Mouse (Mus musculus): ENCODE measurements around the gene Smoc2. TPM values are rescaled to one million over a fixed set of nuclear protein-coding genes. Genes with fewer than 3 reads are reported as not detected.

The Smoc2 gene
- polyA plus RNA-seq, 1 experiment from 2014 or later, result 184 TPM

DNA sequence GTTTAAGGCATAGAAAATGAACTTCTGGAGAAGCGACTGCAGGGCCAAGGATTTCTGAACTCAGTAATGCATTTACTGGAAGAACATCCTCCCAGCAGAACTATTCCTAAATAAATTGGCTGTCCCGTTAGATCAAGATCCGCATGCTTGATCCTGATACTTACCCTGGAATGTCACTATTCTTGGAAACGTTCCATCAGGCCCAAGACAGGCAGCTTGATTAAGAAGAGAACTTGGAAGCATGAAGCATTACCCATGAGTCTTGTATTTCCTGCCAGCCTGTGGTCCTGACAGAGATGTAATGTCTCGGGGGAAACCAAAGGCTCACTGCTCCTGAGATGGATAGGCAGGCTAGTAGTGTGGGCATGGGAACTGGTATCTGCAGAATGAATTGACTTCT, 115.6 kb downstream of the Smoc2 start:
- Histone ChIP-seq H3K27ac (ENCODE audit: low read depth) (no peak overlapping the region), H3K4me3 (ENCODE audit: low read depth, low read length) (no peak overlapping the region), H3K36me3 (ENCODE audit: control insufficient read depth, insufficient read depth, low read length) (no peaks in the 10 kb centered on the region), H3K9ac (ENCODE audit: low read length) (no peak overlapping the region), H3K9me3 (ENCODE audit: control insufficient read depth, low read length) (no peaks in the 10 kb centered on the region), H3K4me1 (replicated peaks; ENCODE audit: control insufficient read depth, insufficient read depth, low read length) (peaks cover 8% of the 10 kb centered on the region; the same call in 1 of the 2 replicates), H3K4me2 (ENCODE audit: low read length) (no peak overlapping the region), H3K27me3 (replicated peaks; ENCODE audit: control insufficient read depth, insufficient read depth, low read length) (no peaks in the 10 kb centered on the region)
- no peak for DNase-seq (ENCODE audit: low spot score)
- no peak for ATAC-seq (replicated peaks; ENCODE audit: low FRiP score, low TSS enrichment, low read depth)
- 67% methylated on average over 5 of the region's 5 CpGs for WGBS

- Histone ChIP-seq H3K27ac (ENCODE audit: low read depth) (no peak overlapping the region), H3K9me3 (ENCODE audit: control insufficient read depth, low read length) (no peaks in the 10 kb centered on the region), H3K9ac (ENCODE audit: low read length) (no peak overlapping the region), H3K4me1 (replicated peaks; ENCODE audit: control insufficient read depth, insufficient read depth, low read length) (peaks cover 5% of the 10 kb centered on the region; the same call in 1 of the 2 replicates), H3K27me3 (replicated peaks; ENCODE audit: control insufficient read depth, insufficient read depth, low read length) (no peaks in the 10 kb centered on the region), H3K4me2 (ENCODE audit: low read length) (no peak overlapping the region), H3K4me3 (ENCODE audit: low read depth, low read length) (no peak overlapping the region), H3K36me3 (ENCODE audit: control insufficient read depth, insufficient read depth, low read length) (no peaks in the 10 kb centered on the region)
- WGBS, result 38% methylated on average over 5 of the region's 5 CpGs
- peak; percentile 70 for ATAC-seq (replicated peaks; ENCODE audit: low FRiP score, low TSS enrichment, low read depth)
- DNase-seq (ENCODE audit: low spot score), result peak; percentile 71
Measured at GRCm38 (mm10) chr17:14397456-14397855, 118.2 kb downstream of the Smoc2 start.

DNA sequence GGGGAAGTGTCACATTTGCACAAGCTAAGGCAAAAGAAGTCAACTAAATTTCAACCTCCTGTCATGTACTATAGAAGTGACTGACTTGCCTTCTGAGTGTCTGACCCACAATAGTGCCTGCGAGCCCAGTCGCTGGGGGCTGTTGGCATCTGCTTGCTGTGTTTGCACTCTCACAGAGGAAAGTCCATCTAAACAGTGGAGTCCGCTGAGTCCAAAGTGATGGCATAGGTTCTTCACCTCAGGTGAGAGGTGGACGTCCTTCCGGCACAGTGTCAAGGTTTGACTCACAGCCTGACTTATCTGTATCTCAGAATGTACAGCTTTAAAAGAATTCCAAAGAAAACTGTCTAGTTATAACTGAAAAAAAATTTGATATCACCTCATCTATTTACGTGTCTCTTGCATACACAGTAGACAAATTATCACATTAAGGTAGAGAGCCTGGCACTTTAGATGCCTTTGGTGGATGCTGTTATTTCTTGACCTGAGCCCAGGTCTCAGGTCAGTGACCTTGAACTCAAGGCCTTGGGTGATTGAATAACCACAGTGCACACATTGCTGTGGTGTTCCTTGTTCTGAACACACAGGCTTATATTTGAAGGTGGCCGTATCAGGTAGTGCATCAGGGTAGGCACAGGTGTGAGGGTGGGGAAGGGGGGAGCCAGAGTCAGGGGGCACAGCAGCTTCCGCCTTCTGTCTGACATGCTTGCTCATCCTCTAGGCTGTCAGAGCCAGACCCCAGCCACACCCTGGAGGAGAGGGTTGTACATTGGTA, 119.5 kb downstream of the Smoc2 start:
- no peak for DNase-seq (ENCODE audit: low spot score)
- no peak overlapping the region for H3K4me3 ChIP-seq (ENCODE audit: low read depth, low read length)
- H3K9me3 ChIP-seq (ENCODE audit: control insufficient read depth, low read length), result no peaks in the 10 kb centered on the region
- H3K27me3 ChIP-seq (replicated peaks; ENCODE audit: control insufficient read depth, insufficient read depth, low read length), result no peaks in the 10 kb centered on the region
- no peak overlapping the region for H3K4me2 ChIP-seq (ENCODE audit: low read length)
- no peak overlapping the region for H3K9ac ChIP-seq (ENCODE audit: low read length)
- no peak for ATAC-seq (replicated peaks; ENCODE audit: low FRiP score, low TSS enrichment, low read depth)
- WGBS, result 83% methylated on average over 8 of the region's 8 CpGs
- H3K27ac ChIP-seq (ENCODE audit: low read depth), result no peak overlapping the region
- H3K36me3 ChIP-seq (ENCODE audit: control insufficient read depth, insufficient read depth, low read length), result no peaks in the 10 kb centered on the region
- H3K4me1 ChIP-seq (replicated peaks; ENCODE audit: control insufficient read depth, insufficient read depth, low read length), result peaks cover 5% of the 10 kb centered on the region; the same call in 1 of the 2 replicates

DNA sequence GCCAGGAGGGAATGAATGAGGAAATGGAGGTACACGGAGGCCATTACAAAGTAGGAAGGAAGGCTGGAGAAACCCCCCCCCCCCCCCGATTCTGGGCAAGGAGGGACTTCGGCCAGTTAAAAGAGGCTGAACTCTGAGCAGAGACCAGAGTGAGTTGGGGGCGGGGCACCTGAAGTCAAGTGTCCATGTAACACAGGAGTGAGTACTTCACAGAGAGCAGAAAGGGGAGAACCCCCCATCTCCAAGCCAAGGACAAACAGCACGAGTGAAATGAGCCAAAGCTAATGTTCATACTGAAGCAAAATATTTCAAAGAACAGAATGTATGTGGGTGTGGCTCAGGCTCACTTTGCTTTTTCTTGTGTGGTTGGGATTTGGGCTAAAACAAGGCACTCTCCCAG, 121.7 kb downstream of the Smoc2 start:
- no peak overlapping the region for H3K4me3 ChIP-seq (ENCODE audit: low read depth, low read length)
- WGBS, result 65% methylated on average over 5 of the region's 5 CpGs
- H3K27me3 ChIP-seq (replicated peaks; ENCODE audit: control insufficient read depth, insufficient read depth, low read length), result no peaks in the 10 kb centered on the region
- ATAC-seq (replicated peaks; ENCODE audit: low FRiP score, low TSS enrichment, low read depth), result no peak
- no peaks in the 10 kb centered on the region for H3K36me3 ChIP-seq (ENCODE audit: control insufficient read depth, insufficient read depth, low read length)
- H3K4me2 ChIP-seq (ENCODE audit: low read length), result no peak overlapping the region
- no peak overlapping the region for H3K9ac ChIP-seq (ENCODE audit: low read length)
- peaks cover 5% of the 10 kb centered on the region; the same call in 1 of the 2 replicates for H3K4me1 ChIP-seq (replicated peaks; ENCODE audit: control insufficient read depth, insufficient read depth, low read length)
- H3K9me3 ChIP-seq (ENCODE audit: control insufficient read depth, low read length), result no peaks in the 10 kb centered on the region
- no peak for DNase-seq (ENCODE audit: low spot score)
- no peak overlapping the region for H3K27ac ChIP-seq (ENCODE audit: low read depth)

DNA sequence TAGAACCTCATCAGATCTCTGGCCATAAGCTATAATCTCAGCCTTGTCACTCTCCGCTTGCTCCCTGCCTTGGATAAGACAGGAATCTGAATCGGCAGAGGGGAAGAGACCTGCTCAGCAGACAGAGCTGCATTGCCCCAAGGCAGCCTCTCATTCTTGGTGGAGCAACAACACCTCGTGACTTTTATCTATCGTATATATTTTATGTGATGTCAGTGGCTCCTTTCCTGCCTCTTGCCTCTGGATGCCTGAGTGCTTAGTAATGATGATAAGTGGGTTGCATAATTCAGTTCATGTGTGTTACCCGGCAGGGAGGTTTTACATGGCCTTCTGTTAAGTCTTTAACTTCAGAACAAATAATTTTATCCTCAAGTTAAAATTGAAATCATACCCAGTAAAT, 128.6 kb downstream of the Smoc2 start:
- DNase-seq (ENCODE audit: low spot score) (no peak), ATAC-seq (replicated peaks; ENCODE audit: low FRiP score, low TSS enrichment, low read depth) (no peak)
- Histone ChIP-seq H3K9ac (ENCODE audit: low read length) (no peak overlapping the region), H3K36me3 (ENCODE audit: control insufficient read depth, insufficient read depth, low read length) (no peaks in the 10 kb centered on the region), H3K27me3 (replicated peaks; ENCODE audit: control insufficient read depth, insufficient read depth, low read length) (no peaks in the 10 kb centered on the region), H3K4me3 (ENCODE audit: low read depth, low read length) (no peak overlapping the region), H3K9me3 (ENCODE audit: control insufficient read depth, low read length) (no peaks in the 10 kb centered on the region), H3K4me2 (ENCODE audit: low read length) (no peak overlapping the region), H3K4me1 (replicated peaks; ENCODE audit: control insufficient read depth, insufficient read depth, low read length) (no peaks in the 10 kb centered on the region), H3K27ac (ENCODE audit: low read depth) (no peak overlapping the region)
- WGBS, result 35% methylated on average over 5 of the region's 5 CpGs

DNA sequence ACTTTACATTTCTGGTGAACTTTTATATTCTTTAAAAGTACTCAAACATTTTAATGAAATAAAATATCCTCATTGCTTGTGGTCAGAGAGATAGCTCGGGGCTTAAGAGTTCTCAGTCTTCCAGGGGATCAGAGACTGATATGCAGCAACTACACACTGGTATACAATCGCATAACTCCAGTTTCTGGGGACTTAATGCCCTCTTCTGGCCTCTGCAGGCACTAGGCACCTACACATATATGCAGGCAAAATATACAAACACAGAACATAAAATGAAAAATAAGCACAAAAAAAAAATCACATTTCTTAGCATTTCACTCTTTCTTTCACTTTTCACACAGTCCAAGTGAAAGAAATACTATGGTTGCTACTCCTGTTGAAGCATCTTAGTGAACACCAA, 133.2 kb downstream of the Smoc2 start:
- Histone ChIP-seq H3K4me1 (replicated peaks; ENCODE audit: control insufficient read depth, insufficient read depth, low read length) (no peaks in the 10 kb centered on the region), H3K27me3 (replicated peaks; ENCODE audit: control insufficient read depth, insufficient read depth, low read length) (no peaks in the 10 kb centered on the region)
- ATAC-seq (replicated peaks; ENCODE audit: low FRiP score, low TSS enrichment, low read depth), result no peak

DNA sequence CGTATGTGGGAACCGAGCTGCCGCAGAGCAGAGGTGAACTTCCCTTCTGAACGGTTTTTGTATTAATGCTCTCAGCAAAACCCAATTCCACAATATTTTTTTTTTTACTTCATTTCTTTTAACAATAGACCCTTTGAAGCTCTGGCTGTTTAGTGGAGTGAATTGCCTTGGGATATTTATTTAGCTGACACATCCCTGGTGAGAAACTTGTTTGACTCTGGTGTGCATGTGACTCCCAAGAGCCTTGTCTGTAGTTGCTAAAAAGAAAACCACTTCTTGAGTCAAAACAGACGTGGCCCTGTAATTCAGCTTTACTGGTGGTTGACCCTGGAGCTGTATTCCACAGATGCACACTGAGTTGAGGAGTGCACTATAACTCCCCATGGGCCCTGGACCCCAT, 135.2 kb downstream of the Smoc2 start:
- DNase-seq (ENCODE audit: low spot score) (no peak), ATAC-seq (replicated peaks; ENCODE audit: low FRiP score, low TSS enrichment, low read depth) (no peak)

More for the DNA sequence above, 133.2 kb downstream of the Smoc2 start:
- Histone ChIP-seq H3K27ac (ENCODE audit: low read depth) (no peak overlapping the region), H3K9me3 (ENCODE audit: control insufficient read depth, low read length) (no peaks in the 10 kb centered on the region), H3K4me3 (ENCODE audit: low read depth, low read length) (no peak overlapping the region), H3K9ac (ENCODE audit: low read length) (no peak overlapping the region), H3K36me3 (ENCODE audit: control insufficient read depth, insufficient read depth, low read length) (no peaks in the 10 kb centered on the region), H3K4me2 (ENCODE audit: low read length) (no peak overlapping the region)
- DNase-seq (ENCODE audit: low spot score), result no peak
- 78% methylated on average over 2 of the region's 2 CpGs for WGBS

GRCm38 (mm10) chr17:14420460-14421046, 141.2 kb downstream of the Smoc2 start:
- no peaks in the 10 kb centered on the region for H3K27me3 ChIP-seq (replicated peaks; ENCODE audit: control insufficient read depth, insufficient read depth, low read length)
- no peak overlapping the region for H3K4me2 ChIP-seq (ENCODE audit: low read length)
- no peak overlapping the region for H3K27ac ChIP-seq (ENCODE audit: low read depth)
- H3K9ac ChIP-seq (ENCODE audit: low read length), result no peak overlapping the region
- DNase-seq (ENCODE audit: low spot score), result no peak
- H3K4me3 ChIP-seq (ENCODE audit: low read depth, low read length), result no peak overlapping the region
- no peaks in the 10 kb centered on the region for H3K4me1 ChIP-seq (replicated peaks; ENCODE audit: control insufficient read depth, insufficient read depth, low read length)
- 53% methylated on average over 8 of the region's 8 CpGs for WGBS
- no peaks in the 10 kb centered on the region for H3K36me3 ChIP-seq (ENCODE audit: control insufficient read depth, insufficient read depth, low read length)
- ATAC-seq (replicated peaks; ENCODE audit: low FRiP score, low TSS enrichment, low read depth), result no peak
- H3K9me3 ChIP-seq (ENCODE audit: control insufficient read depth, low read length), result no peaks in the 10 kb centered on the region

More for the DNA sequence above, 135.2 kb downstream of the Smoc2 start:
- Histone ChIP-seq H3K9me3 (ENCODE audit: control insufficient read depth, low read length) (no peaks in the 10 kb centered on the region), H3K9ac (ENCODE audit: low read length) (no peak overlapping the region), H3K4me3 (ENCODE audit: low read depth, low read length) (no peak overlapping the region), H3K27ac (ENCODE audit: low read depth) (no peak overlapping the region), H3K27me3 (replicated peaks; ENCODE audit: control insufficient read depth, insufficient read depth, low read length) (no peaks in the 10 kb centered on the region), H3K4me1 (replicated peaks; ENCODE audit: control insufficient read depth, insufficient read depth, low read length) (no peaks in the 10 kb centered on the region), H3K4me2 (ENCODE audit: low read length) (no peak overlapping the region), H3K36me3 (ENCODE audit: control insufficient read depth, insufficient read depth, low read length) (no peaks in the 10 kb centered on the region)
- 41% methylated on average over 5 of the region's 5 CpGs for WGBS

DNA sequence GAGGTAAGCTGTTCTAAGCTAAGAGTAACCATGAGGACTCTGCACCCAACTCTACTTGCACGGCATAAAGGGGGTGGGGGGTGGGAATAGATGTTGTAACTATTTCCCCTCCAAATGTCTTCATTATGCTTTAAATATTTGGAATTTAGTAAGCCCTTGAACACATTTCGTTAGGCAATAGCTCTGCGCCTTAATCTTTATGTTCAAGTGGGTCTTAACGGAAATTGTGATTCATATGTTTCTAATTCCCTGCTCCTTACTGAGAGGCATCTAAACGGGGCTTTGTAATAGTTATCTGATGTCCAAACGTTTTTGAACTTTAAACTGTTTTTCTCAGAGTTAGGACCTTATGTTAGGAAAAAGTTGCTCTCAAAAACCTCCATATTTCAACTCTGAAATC, 147.2 kb downstream of the Smoc2 start:
- ATAC-seq (replicated peaks; ENCODE audit: low FRiP score, low TSS enrichment, low read depth), result no peak
- H3K4me2 ChIP-seq (ENCODE audit: low read length), result no peak overlapping the region
- 51% methylated on average over 6 of the region's 6 CpGs for WGBS
- H3K4me1 ChIP-seq (replicated peaks; ENCODE audit: control insufficient read depth, insufficient read depth, low read length), result no peaks in the 10 kb centered on the region
- no peak overlapping the region for H3K27ac ChIP-seq (ENCODE audit: low read depth)
- H3K36me3 ChIP-seq (ENCODE audit: control insufficient read depth, insufficient read depth, low read length), result no peaks in the 10 kb centered on the region
- no peaks in the 10 kb centered on the region for H3K27me3 ChIP-seq (replicated peaks; ENCODE audit: control insufficient read depth, insufficient read depth, low read length)
- no peak for DNase-seq (ENCODE audit: low spot score)
- H3K4me3 ChIP-seq (ENCODE audit: low read depth, low read length), result no peak overlapping the region
- no peak overlapping the region for H3K9ac ChIP-seq (ENCODE audit: low read length)
- no peaks in the 10 kb centered on the region for H3K9me3 ChIP-seq (ENCODE audit: control insufficient read depth, low read length)

All from intestine, embryonic 14.5 days (tissue).